Mouse (Mus musculus) C2C12 (cell line): ENCODE results near the gene Scaf1.

Source experiments
- CTCF ChIP-seq: IDR thresholded peaks from one replicate; pipeline ENCODE4 v1.5.1; 2011; ENCODE audit not compliant: control insufficient read depth, insufficient read depth, insufficient read length
- USF1 ChIP-seq: IDR thresholded peaks from one replicate; pipeline ENCODE4 v1.6.1; 2011; ENCODE audit warnings: low read depth, mild to moderate bottlenecking, control low read depth, moderate library complexity

- TF ChIP-seq CTCF (no peak), USF1 (no peak)
Measured at GRCm38 (mm10) chr7:44955628-44956027, 60.5 kb downstream of the Scaf1 start.
